Mouse (Mus musculus) myocyte (in vitro differentiated cells): ENCODE measurements around the gene Usp30. TPM values are rescaled to one million over a fixed set of nuclear protein-coding genes. Genes with fewer than 3 reads are reported as not detected.

Experiments
- H3K27me3 ChIP-seq: one replicate; pipeline ENCODE4 v1.6.1; 2011; ENCODE audit not compliant: control insufficient read depth, insufficient read depth, insufficient read length
- H3K36me3 ChIP-seq: one replicate; pipeline ENCODE4 v1.6.1; 2011; ENCODE audit not compliant: control insufficient read depth, insufficient read depth
- H3K4me2 ChIP-seq: one replicate; pipeline ENCODE4 v1.6.1; 2011; ENCODE audit warnings: low read depth, control low read depth
- H3K4me3 ChIP-seq: one replicate; pipeline ENCODE4 v1.5.1; 2011; ENCODE audit warnings: mild to moderate bottlenecking, control low read depth, moderate library complexity
- H3K79me2 ChIP-seq: one replicate; pipeline ENCODE4 v1.6.1; 2011; ENCODE audit not compliant: control insufficient read depth, insufficient read depth
- H3ac ChIP-seq: one replicate; pipeline ENCODE4 v1.6.1; 2011; ENCODE audit not compliant: control insufficient read depth, insufficient read length
- CEBPB ChIP-seq: IDR thresholded peaks from 2 replicates; pipeline ENCODE4 v1.6.1; 2011; ENCODE audit warnings: mild to moderate bottlenecking, moderate library complexity; ENCODE audit not compliant: poor library complexity, insufficient read depth, severe bottlenecking
- E2F4 ChIP-seq: IDR thresholded peaks from one replicate; pipeline ENCODE4 v1.6.1; 2011; ENCODE audit warnings: mild to moderate bottlenecking, control low read depth, moderate library complexity; ENCODE audit not compliant: insufficient read depth
- MAX ChIP-seq: IDR thresholded peaks from one replicate; pipeline ENCODE4 v1.6.1; 2011; ENCODE audit warnings: low read depth, mild to moderate bottlenecking, control low read depth
- MYOD1 ChIP-seq, 3 experiments: IDR thresholded peaks; one replicate each; pipeline ENCODE4 v1.6.1; 2011; ENCODE audit warnings: control low read depth in 2 of 3, low read depth in 2 of 3, mild to moderate bottlenecking in 2 of 3, moderate library complexity in 1 of 3; ENCODE audit not compliant: insufficient read length in 2 of 3, control insufficient read depth in 1 of 3
- MYOG ChIP-seq, 3 experiments: IDR thresholded peaks; one replicate each; pipeline ENCODE4 v1.6.1; 2011; ENCODE audit warnings: control low read depth in 2 of 3, low read depth in 2 of 3, mild to moderate bottlenecking in 2 of 3; ENCODE audit not compliant: insufficient read length in 2 of 3, control insufficient read depth in 1 of 3, insufficient read depth in 1 of 3
- POLR2A ChIP-seq: IDR thresholded peaks from one replicate; pipeline ENCODE4 v1.6.1; 2011; ENCODE audit warnings: low read depth, mild to moderate bottlenecking, control low read depth, moderate library complexity; ENCODE audit not compliant: insufficient read length
- POLR2AphosphoS2 ChIP-seq: IDR thresholded peaks from one replicate; pipeline ENCODE4 v1.6.1; 2011; ENCODE audit warnings: low read depth, control low read depth; ENCODE audit not compliant: insufficient read length
- REST ChIP-seq: IDR thresholded peaks from one replicate; pipeline ENCODE4 v1.6.1; 2011; ENCODE audit warnings: mild to moderate bottlenecking, control low read depth, moderate library complexity; ENCODE audit not compliant: insufficient read depth, insufficient read length
- SRF ChIP-seq: IDR thresholded peaks from one replicate; pipeline ENCODE4 v1.6.1; 2011; ENCODE audit warnings: low read depth; ENCODE audit not compliant: control insufficient read depth, insufficient read length
- TCF12 ChIP-seq: IDR thresholded peaks from one replicate; pipeline ENCODE4 v1.6.1; 2011; ENCODE audit warnings: mild to moderate bottlenecking, control low read depth; ENCODE audit not compliant: poor library complexity, insufficient read depth, severe bottlenecking
- TCF3 ChIP-seq: IDR thresholded peaks from one replicate; pipeline ENCODE4 v1.6.1; 2011; ENCODE audit warnings: low read depth, control low read depth; ENCODE audit not compliant: insufficient read length
- USF1 ChIP-seq: IDR thresholded peaks from one replicate; pipeline ENCODE4 v1.6.1; 2011; ENCODE audit warnings: low read depth, mild to moderate bottlenecking, control low read depth, moderate library complexity
- polyA plus RNA-seq: library from polyadenylated mRNA; unstranded; fragments of >200 nt; fragmentation: generic; extraction: Trizol; gene quantifications from one replicate; pipeline ENCODE4 v1.2.1, GENCODE M21; 2012; ENCODE audit warnings: missing spikeins

The Usp30 gene
- polyA plus RNA-seq, 1 experiment, result 12.3 TPM

- no peaks in the 10 kb centered on the region for H3K79me2 ChIP-seq
- H3K36me3 ChIP-seq, result no peaks in the 10 kb centered on the region
- H3K4me2 ChIP-seq, result no peak overlapping the region
- no peak for TF ChIP-seq TCF3
- no peak for TF ChIP-seq MYOG (IDR thresholded peaks at IDR 0.05; ENCODE audit: control insufficient read depth in 1 of 3, insufficient read depth in 1 of 3, insufficient read length in 2 of 3, low read depth in 2 of 3)
- TF ChIP-seq SRF, result no peak
- TF ChIP-seq TCF12, result no peak
- TF ChIP-seq POLR2A, result no peak
- TF ChIP-seq MYOD1 (IDR thresholded peaks at IDR 0.05; ENCODE audit: control insufficient read depth in 1 of 3, insufficient read length in 2 of 3, low read depth in 2 of 3), result no peak
- no peak for TF ChIP-seq POLR2AphosphoS2
- TF ChIP-seq MAX, result no peak
- no peak for TF ChIP-seq REST
- TF ChIP-seq CEBPB, result no peak
- no peak for TF ChIP-seq E2F4
- TF ChIP-seq USF1, result no peak
- no peak overlapping the region for H3ac ChIP-seq
- H3K4me3 ChIP-seq, result no peak overlapping the region
- peaks cover 10% of the 10 kb centered on the region for H3K27me3 ChIP-seq
Measured at GRCm38 (mm10) chr5:114153490-114153889, 88.2 kb downstream of the Usp30 start.

- H3K79me2 ChIP-seq, result no peaks in the 10 kb centered on the region
- H3K27me3 ChIP-seq, result peaks cover 10% of the 10 kb centered on the region
- TF ChIP-seq USF1 (no peak), SRF (no peak), POLR2A (no peak), MYOD1 (IDR thresholded peaks at IDR 0.05; ENCODE audit: control insufficient read depth in 1 of 3, insufficient read length in 2 of 3, low read depth in 2 of 3) (no peak), TCF3 (no peak), POLR2AphosphoS2 (no peak)
- H3ac ChIP-seq, result no peak overlapping the region
- no peak overlapping the region for H3K4me2 ChIP-seq
- no peak overlapping the region for H3K4me3 ChIP-seq
- H3K36me3 ChIP-seq, result no peaks in the 10 kb centered on the region
Measured at GRCm38 (mm10) chr5:114154765-114155164, 89.5 kb downstream of the Usp30 start.

- no peak overlapping the region for H3K4me2 ChIP-seq
- H3K27me3 ChIP-seq, result peaks cover 10% of the 10 kb centered on the region
- peak in 1 of 3 experiments; percentile 23 for TF ChIP-seq MYOG (IDR thresholded peaks at IDR 0.05; ENCODE audit: control insufficient read depth in 1 of 3, insufficient read depth in 1 of 3, insufficient read length in 2 of 3, low read depth in 2 of 3)
- no peak for TF ChIP-seq POLR2AphosphoS2
- TF ChIP-seq CEBPB, result no peak
- TF ChIP-seq MAX, result no peak
- no peak for TF ChIP-seq TCF3
- no peak for TF ChIP-seq SRF
- no peak for TF ChIP-seq USF1
- no peak for TF ChIP-seq POLR2A
- TF ChIP-seq E2F4, result no peak
- no peak for TF ChIP-seq TCF12
- peak in 2 of 3 experiments; percentile 5 to 10 for TF ChIP-seq MYOD1 (IDR thresholded peaks at IDR 0.05; ENCODE audit: control insufficient read depth in 1 of 3, insufficient read length in 2 of 3, low read depth in 2 of 3)
- TF ChIP-seq REST, result no peak
- no peaks in the 10 kb centered on the region for H3K36me3 ChIP-seq
- H3K4me3 ChIP-seq, result no peak overlapping the region
- H3K79me2 ChIP-seq, result no peaks in the 10 kb centered on the region
- H3ac ChIP-seq, result no peak overlapping the region
Measured at GRCm38 (mm10) chr5:114155168-114155933, 90.1 kb downstream of the Usp30 start.

GRCm38 (mm10) chr5:114157236-114157635, 92.0 kb downstream of the Usp30 start:
- Histone ChIP-seq H3K27me3 (peaks cover 10% of the 10 kb centered on the region), H3ac (no peak overlapping the region), H3K36me3 (no peaks in the 10 kb centered on the region), H3K79me2 (no peaks in the 10 kb centered on the region), H3K4me3 (no peak overlapping the region), H3K4me2 (no peak overlapping the region)
- peak in 2 of 3 experiments; percentile 53 to 83 for TF ChIP-seq MYOG (IDR thresholded peaks at IDR 0.05; ENCODE audit: control insufficient read depth in 1 of 3, insufficient read depth in 1 of 3, insufficient read length in 2 of 3, low read depth in 2 of 3)
- TF ChIP-seq E2F4, result no peak
- peak; percentile 14 for TF ChIP-seq TCF3
- no peak for TF ChIP-seq POLR2AphosphoS2
- peak in 2 of 3 experiments; percentile 42 to 80 for TF ChIP-seq MYOD1 (IDR thresholded peaks at IDR 0.05; ENCODE audit: control insufficient read depth in 1 of 3, insufficient read length in 2 of 3, low read depth in 2 of 3)
- no peak for TF ChIP-seq POLR2A
- TF ChIP-seq MAX, result no peak

GRCm38 (mm10) chr5:114161424-114161823, 96.2 kb downstream of the Usp30 start:
- Histone ChIP-seq H3K79me2 (no peaks in the 10 kb centered on the region), H3K4me2 (no peak overlapping the region), H3K27me3 (peaks cover 10% of the 10 kb centered on the region), H3K4me3 (no peak overlapping the region), H3K36me3 (no peaks in the 10 kb centered on the region), H3ac (no peak overlapping the region)
- TF ChIP-seq E2F4, result no peak
- no peak for TF ChIP-seq MAX
- no peak for TF ChIP-seq TCF12
- no peak for TF ChIP-seq TCF3
- TF ChIP-seq USF1, result no peak
- no peak for TF ChIP-seq POLR2A
- no peak for TF ChIP-seq SRF
- TF ChIP-seq MYOG (IDR thresholded peaks at IDR 0.05; ENCODE audit: control insufficient read depth in 1 of 3, insufficient read depth in 1 of 3, insufficient read length in 2 of 3, low read depth in 2 of 3), result no peak
- TF ChIP-seq POLR2AphosphoS2, result no peak
- no peak for TF ChIP-seq MYOD1 (IDR thresholded peaks at IDR 0.05; ENCODE audit: control insufficient read depth in 1 of 3, insufficient read length in 2 of 3, low read depth in 2 of 3)
- no peak for TF ChIP-seq CEBPB
- TF ChIP-seq REST, result no peak
